Mouse (Mus musculus): ENCODE results near the gene Dgke.

GRCm38 (mm10) chr11:88993186-88993585 lies 73.5 kb downstream of the Dgke start:
- TF ChIP-seq CTCF (IDR thresholded peaks at IDR 0.05; ENCODE audit: low read depth, low read length) (no peak), POLR2A (IDR thresholded peaks at IDR 0.05; ENCODE audit: insufficient read depth, low read length) (no peak), EP300 (IDR thresholded peaks at IDR 0.05; ENCODE audit: insufficient read depth, low read depth, low read length) (no peak)
